23 mouse cellular contexts compared by ENCODE assay signal in the genomic region with DNA sequence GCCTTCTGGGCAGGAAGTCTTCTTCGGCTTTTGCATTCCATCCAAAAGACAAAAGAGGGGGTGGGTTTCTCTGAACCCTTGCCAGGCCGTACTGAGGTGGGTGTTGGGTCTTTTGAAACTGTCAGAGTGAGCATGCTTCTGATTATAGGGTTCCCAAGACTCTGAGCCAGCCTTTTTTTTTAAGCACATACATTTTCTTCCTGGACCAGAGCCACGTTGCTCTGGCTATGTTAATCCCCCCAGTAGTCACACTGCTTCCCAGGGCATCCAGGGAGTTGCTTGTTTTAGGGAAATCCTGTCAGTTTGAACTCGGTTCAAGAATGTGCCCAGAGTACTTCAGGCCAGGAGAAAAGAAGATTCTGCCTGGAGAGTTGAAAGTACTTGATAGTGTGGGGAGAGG.
DNase-seq lines count a peak whose midpoint lies in the region; ATAC-seq lines count a peak whose summit lies in the region.
"Had no signal": no experiment of that assay in that cellular context is flagged by ENCODE, and none has a peak within 500 bp of the region (broad histone marks: within the 10 kb centered on the region; RNA-seq: fewer than 3 reads in every experiment).

No protein-coding gene starts in this region.

- H3K9me3 ChIP-seq in forebrain, embryonic 13.5 days (replicated peaks): 0 out of 2 replicates have a peak, but pooled peaks cover 9% of the 10 kb centered on the region
- H3K9me3 ChIP-seq in forebrain, embryonic 10.5 days: no peaks in the 10 kb centered on the region
- H3K9me3 ChIP-seq in midbrain, embryonic 14.5 days (ENCODE audit: control insufficient read depth, low read length): no peaks in the 10 kb centered on the region
- H3K9me3 ChIP-seq in midbrain, embryonic 10.5 days (replicated peaks): no peaks in the 10 kb centered on the region
- H3K9me3 ChIP-seq in forebrain, embryonic 16.5 days (ENCODE audit: control insufficient read depth, low read length): no peaks in the 10 kb centered on the region
- H3K9me3 ChIP-seq: hindbrain, embryonic 15.5 days; liver, embryonic 12.5 days; stomach, embryonic 15.5 days had no signal

- H3K27me3 ChIP-seq in forebrain, embryonic 13.5 days: no peaks in the 10 kb centered on the region
- H3K27me3 ChIP-seq in forebrain, embryonic 10.5 days (ENCODE audit: poor library complexity, severe bottlenecking): no peaks in the 10 kb centered on the region
- no peaks in the 10 kb centered on the region for H3K27me3 ChIP-seq in midbrain, embryonic 14.5 days (ENCODE audit: control insufficient read depth, insufficient read depth, low read length)
- H3K27me3 ChIP-seq in midbrain, embryonic 10.5 days (ENCODE audit: low read depth, poor library complexity, severe bottlenecking): no peaks in the 10 kb centered on the region
- no peaks in the 10 kb centered on the region for H3K27me3 ChIP-seq in forebrain, embryonic 16.5 days (replicated peaks; ENCODE audit: control insufficient read depth, insufficient read depth, low read length)
- H3K27me3 ChIP-seq: hindbrain, embryonic 15.5 days; liver, embryonic 12.5 days; stomach, embryonic 15.5 days had no signal

- H3K4me3 ChIP-seq in forebrain, embryonic 13.5 days: no peak overlapping the region
- no peak overlapping the region for H3K4me3 ChIP-seq in forebrain, embryonic 10.5 days
- H3K4me3 ChIP-seq in midbrain, embryonic 14.5 days (replicated peaks; ENCODE audit: low read depth, low read length): no peak overlapping the region
- no peak overlapping the region for H3K4me3 ChIP-seq in midbrain, embryonic 10.5 days
- no peak overlapping the region for H3K4me3 ChIP-seq in forebrain, embryonic 16.5 days (replicated peaks; ENCODE audit: low read length)
- H3K4me3 ChIP-seq: hindbrain, embryonic 15.5 days; liver, embryonic 12.5 days; stomach, embryonic 15.5 days had no signal

- no peaks in the 10 kb centered on the region for H3K36me3 ChIP-seq in forebrain, embryonic 13.5 days (ENCODE audit: poor library complexity, severe bottlenecking)
- no peaks in the 10 kb centered on the region for H3K36me3 ChIP-seq in forebrain, embryonic 10.5 days (replicated peaks)
- no peaks in the 10 kb centered on the region for H3K36me3 ChIP-seq in midbrain, embryonic 14.5 days (ENCODE audit: control insufficient read depth, insufficient read depth, low read length)
- H3K36me3 ChIP-seq in midbrain, embryonic 10.5 days: no peaks in the 10 kb centered on the region
- no peaks in the 10 kb centered on the region for H3K36me3 ChIP-seq in forebrain, embryonic 16.5 days (ENCODE audit: control insufficient read depth, insufficient read depth)
- H3K36me3 ChIP-seq: hindbrain, embryonic 15.5 days; liver, embryonic 12.5 days; stomach, embryonic 15.5 days had no signal

- no peak for DNase-seq in forebrain, embryonic 10.5 days (ENCODE audit: extremely low spot score, low spot score)
- DNase-seq in midbrain, embryonic 14.5 days: peak; percentile 31
- DNase-seq in midbrain, embryonic 10.5 days (ENCODE audit: low spot score): no peak
- DNase-seq in gastrocnemius, adult 18-20 months (ENCODE audit: low spot score): no peak
- no peak for DNase-seq in kidney, postnatal 36 days
- DNase-seq: adrenal gland, postnatal 36 days; cerebellum, adult 11-12 months; cerebellum, postnatal 10 days; heart, adult 11 months; kidney, adult 2 months; lung, adult 18-20 months; lung, postnatal 4 days; right cerebral cortex, adult 18-20 months; right cerebral cortex, postnatal 4 days; thymus, postnatal 36 days had no signal

- 51% methylated on average over 4 of the region's 4 CpGs for WGBS in forebrain, embryonic 13.5 days
- 55% methylated on average over 4 of the region's 4 CpGs for WGBS in forebrain, embryonic 10.5 days
- 39% methylated on average over 4 of the region's 4 CpGs for WGBS in midbrain, embryonic 14.5 days
- 55% methylated on average over 4 of the region's 4 CpGs for WGBS in midbrain, embryonic 10.5 days
- 24% methylated on average over 4 of the region's 4 CpGs for WGBS in forebrain, embryonic 16.5 days

- H3K27ac ChIP-seq in forebrain, embryonic 13.5 days: no peak overlapping the region
- H3K27ac ChIP-seq in forebrain, embryonic 10.5 days: no peak overlapping the region
- no peak overlapping the region for H3K27ac ChIP-seq in midbrain, embryonic 14.5 days (replicated peaks; ENCODE audit: low read depth, low read length)
- no peak overlapping the region for H3K27ac ChIP-seq in midbrain, embryonic 10.5 days (replicated peaks)
- no peak overlapping the region for H3K27ac ChIP-seq in forebrain, embryonic 16.5 days (ENCODE audit: low read length)
- H3K27ac ChIP-seq: hindbrain, embryonic 15.5 days; kidney, postnatal 0 days; liver, embryonic 12.5 days; stomach, embryonic 15.5 days had no signal

- H3K4me1 ChIP-seq in forebrain, embryonic 13.5 days: peaks cover 8% of the 10 kb centered on the region; the same call in 1 of the 2 replicates
- 0 out of 2 replicates have a peak, but pooled peaks cover 7% of the 10 kb centered on the region for H3K4me1 ChIP-seq in forebrain, embryonic 10.5 days
- no peaks in the 10 kb centered on the region for H3K4me1 ChIP-seq in midbrain, embryonic 14.5 days (ENCODE audit: control insufficient read depth, insufficient read depth, low read length)
- H3K4me1 ChIP-seq in midbrain, embryonic 10.5 days: no peaks in the 10 kb centered on the region
- peaks cover 6% of the 10 kb centered on the region for H3K4me1 ChIP-seq in forebrain, embryonic 16.5 days (replicated peaks; ENCODE audit: control insufficient read depth, insufficient read depth, low read length)
- H3K4me1 ChIP-seq: hindbrain, embryonic 15.5 days; liver, embryonic 12.5 days; stomach, embryonic 15.5 days had no signal

- H3K4me2 ChIP-seq in forebrain, embryonic 13.5 days: no peak overlapping the region
- no peak overlapping the region for H3K4me2 ChIP-seq in midbrain, embryonic 14.5 days (ENCODE audit: low read length)
- H3K4me2 ChIP-seq in forebrain, embryonic 16.5 days (ENCODE audit: low read length): no peak overlapping the region
- H3K4me2 ChIP-seq: heart, embryonic 11.5 days; hindbrain, embryonic 15.5 days; liver, embryonic 12.5 days; stomach, embryonic 15.5 days had no signal

- ATAC-seq in forebrain, embryonic 13.5 days: 0 out of 2 replicates have a peak, but pooled peaks have one; percentile 24
- ATAC-seq in midbrain, embryonic 14.5 days (ENCODE audit: low FRiP score, low TSS enrichment): no peak
- peak; percentile 54 for ATAC-seq in forebrain, embryonic 16.5 days
- ATAC-seq: CD4-positive, CD25-positive, alpha-beta regulatory T cell, adult 4 months; liver, embryonic 12.5 days had no signal

- H3K9ac ChIP-seq in forebrain, embryonic 13.5 days: no peak overlapping the region
- no peak overlapping the region for H3K9ac ChIP-seq in midbrain, embryonic 14.5 days (replicated peaks; ENCODE audit: low read length)
- no peak overlapping the region for H3K9ac ChIP-seq in forebrain, embryonic 16.5 days (replicated peaks; ENCODE audit: low read depth, low read length)
- H3K9ac ChIP-seq: hindbrain, embryonic 15.5 days; liver, embryonic 12.5 days; stomach, embryonic 15.5 days had no signal
